Mouse (Mus musculus): ENCODE measurements around the gene Atp13a2. TPM values are rescaled to one million over a fixed set of nuclear protein-coding genes. Genes with fewer than 3 reads are reported as not detected.

Atp13a2 gene
- polyA plus RNA-seq, 1 experiment from 2014 or later, result 41.8 TPM

DNA sequence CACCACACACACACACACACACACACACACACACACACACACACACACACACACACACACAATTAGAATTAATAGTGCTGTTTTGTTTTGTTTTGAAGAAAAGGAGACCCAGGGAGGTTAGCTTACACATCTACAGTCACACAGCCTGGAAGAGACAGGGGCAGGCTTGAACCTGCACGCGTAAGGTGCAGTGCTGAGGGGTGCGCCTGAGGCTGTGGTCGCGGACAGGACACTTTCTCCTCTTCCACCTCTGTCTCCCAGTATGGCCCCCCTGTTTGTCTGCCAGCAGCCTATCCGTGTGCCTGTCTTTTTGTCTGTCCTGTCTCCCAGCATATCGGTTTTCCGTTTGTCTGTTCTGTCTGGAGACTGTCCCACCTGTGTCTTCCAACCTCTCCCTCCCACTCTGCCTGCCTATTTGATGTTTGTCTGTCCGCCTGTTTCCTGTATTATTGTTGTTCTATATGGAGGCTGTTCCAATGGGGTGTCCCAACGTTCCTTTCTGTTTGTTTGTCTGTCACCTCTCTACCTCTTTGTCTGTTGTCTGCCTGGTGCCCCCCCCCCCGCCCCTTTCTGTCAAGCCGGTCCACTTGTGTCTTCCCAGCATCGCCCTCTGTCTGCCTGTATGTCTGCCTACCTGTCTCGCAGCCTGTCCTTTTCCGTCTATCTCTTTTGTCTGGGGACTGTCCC is 506 bp upstream of the Atp13a2 start:
- peak overlapping the region; percentile 89 for H3K4me2 ChIP-seq (replicated peaks)
- peaks cover 36% of the 10 kb centered on the region for H3K4me1 ChIP-seq
- no peaks in the 10 kb centered on the region for H3K27me3 ChIP-seq
- H3K9me3 ChIP-seq, result peaks cover 6% of the 10 kb centered on the region
- peak overlapping the region; percentile 89 for H3K4me3 ChIP-seq
- 26% methylated on average over 15 of the region's 15 CpGs for WGBS
- ATAC-seq (ENCODE audit: low FRiP score, low read depth), result no peak; the same call in 1 of the 2 replicates
- H3K9ac ChIP-seq, result peak overlapping the region; percentile 90
- peaks cover 6% of the 10 kb centered on the region; the same call in 1 of the 2 replicates for H3K36me3 ChIP-seq
- H3K27ac ChIP-seq, result no peak overlapping the region

DNA sequence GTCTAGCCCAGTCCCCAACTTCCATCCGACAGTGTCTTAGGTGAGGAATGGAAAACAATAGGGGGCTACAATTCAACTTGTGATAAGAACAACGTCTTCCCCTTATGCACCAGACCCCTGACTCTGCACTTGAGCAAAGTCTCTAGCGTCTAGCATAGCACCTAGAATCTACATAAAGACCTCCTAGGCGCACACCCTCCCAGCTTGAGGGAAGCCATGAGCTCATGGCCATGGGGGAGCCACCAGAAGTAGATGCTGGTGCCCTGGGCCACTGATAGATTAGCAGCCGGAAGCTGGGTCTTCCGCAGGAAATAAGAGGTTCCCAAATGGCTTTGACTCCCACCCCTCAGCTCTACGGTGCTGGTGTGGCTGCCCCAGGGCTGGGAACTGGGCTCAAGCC is 803 bp downstream of the Atp13a2 start:
- Histone ChIP-seq H3K9me3 (no peaks in the 10 kb centered on the region), H3K27ac (no peak overlapping the region), H3K4me2 (replicated peaks) (peak overlapping the region; percentile 89), H3K4me3 (peak overlapping the region; percentile 89), H3K4me1 (peaks cover 36% of the 10 kb centered on the region), H3K36me3 (peaks cover 14% of the 10 kb centered on the region), H3K27me3 (no peaks in the 10 kb centered on the region), H3K9ac (peak overlapping the region; percentile 90)
- no peak for ATAC-seq (ENCODE audit: low FRiP score, low read depth)
- WGBS, result 30% methylated on average over 7 of the region's 7 CpGs

DNA sequence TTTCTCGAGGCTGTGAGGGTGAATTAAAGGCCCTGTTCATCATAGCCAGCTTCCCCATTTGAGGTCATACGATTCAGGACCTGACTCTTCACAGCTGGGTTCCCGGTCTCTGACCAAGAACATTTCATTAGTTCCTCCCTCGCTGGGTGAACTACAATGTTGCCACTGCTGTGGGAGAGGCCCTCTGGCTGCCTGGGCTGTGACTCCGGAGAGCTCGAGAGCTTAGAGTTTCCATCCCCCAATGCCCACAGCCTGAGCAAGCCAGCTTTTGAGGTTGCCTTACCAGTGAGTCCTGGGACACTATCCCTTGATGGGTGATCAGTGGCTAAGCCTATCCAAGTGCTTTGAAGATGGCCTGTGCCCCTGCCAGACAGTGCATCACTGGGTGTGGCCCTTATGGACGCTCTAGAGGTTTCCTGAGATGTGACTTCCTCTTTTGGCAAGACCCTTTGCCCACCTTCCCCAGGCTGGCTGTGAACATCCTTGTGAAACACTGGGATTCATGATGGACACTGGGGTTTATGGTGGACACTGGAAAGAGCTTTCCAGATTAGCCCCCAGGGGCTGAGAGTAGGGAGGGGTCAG is 2.1 kb downstream of the Atp13a2 start:
- H3K9me3 ChIP-seq, result no peaks in the 10 kb centered on the region
- H3K4me3 ChIP-seq, result no peak overlapping the region
- H3K9ac ChIP-seq, result 0 out of 2 replicates have a peak overlapping the region, but pooled peaks have one; percentile 39
- no peak overlapping the region for H3K27ac ChIP-seq
- 60% methylated on average over 7 of the region's 7 CpGs for WGBS
- H3K36me3 ChIP-seq, result peaks cover 27% of the 10 kb centered on the region
- 0 out of 2 replicates have a peak overlapping the region, but pooled peaks have one; percentile 89 for H3K4me2 ChIP-seq (replicated peaks)
- H3K4me1 ChIP-seq, result peaks cover 25% of the 10 kb centered on the region
- no peak for ATAC-seq (ENCODE audit: low FRiP score, low read depth)
- no peaks in the 10 kb centered on the region for H3K27me3 ChIP-seq

DNA sequence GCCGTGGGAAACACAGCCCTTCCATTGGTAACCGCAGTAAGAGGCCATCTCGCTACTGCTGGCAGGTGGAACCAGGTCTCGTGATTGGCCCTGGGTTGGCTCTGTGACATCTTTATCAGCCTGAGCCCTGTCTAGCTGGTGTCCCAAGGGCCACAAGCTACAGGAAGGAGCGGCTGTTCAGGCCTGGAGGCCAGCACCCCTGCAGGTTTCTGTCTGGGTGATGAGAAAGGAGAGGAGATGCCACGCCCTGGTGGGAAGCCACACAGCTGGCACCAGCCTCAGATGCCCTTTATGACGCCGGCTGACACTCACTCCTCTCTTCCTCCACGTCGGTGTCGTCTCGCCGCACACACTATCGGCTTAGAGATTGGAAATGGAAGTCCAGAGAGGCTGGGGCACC is 2.8 kb downstream of the Atp13a2 start:
- peak overlapping the region; percentile 39; the same call in 1 of the 2 replicates for H3K9ac ChIP-seq
- 90% methylated on average over 14 of the region's 14 CpGs for WGBS
- H3K4me1 ChIP-seq, result peaks cover 25% of the 10 kb centered on the region
- no peak for ATAC-seq (ENCODE audit: low FRiP score, low read depth)
- H3K27ac ChIP-seq, result no peak overlapping the region
- peaks cover 33% of the 10 kb centered on the region for H3K36me3 ChIP-seq
- H3K9me3 ChIP-seq, result no peaks in the 10 kb centered on the region
- H3K27me3 ChIP-seq, result no peaks in the 10 kb centered on the region
- H3K4me2 ChIP-seq (replicated peaks), result no peak overlapping the region
- H3K4me3 ChIP-seq, result no peak overlapping the region

DNA sequence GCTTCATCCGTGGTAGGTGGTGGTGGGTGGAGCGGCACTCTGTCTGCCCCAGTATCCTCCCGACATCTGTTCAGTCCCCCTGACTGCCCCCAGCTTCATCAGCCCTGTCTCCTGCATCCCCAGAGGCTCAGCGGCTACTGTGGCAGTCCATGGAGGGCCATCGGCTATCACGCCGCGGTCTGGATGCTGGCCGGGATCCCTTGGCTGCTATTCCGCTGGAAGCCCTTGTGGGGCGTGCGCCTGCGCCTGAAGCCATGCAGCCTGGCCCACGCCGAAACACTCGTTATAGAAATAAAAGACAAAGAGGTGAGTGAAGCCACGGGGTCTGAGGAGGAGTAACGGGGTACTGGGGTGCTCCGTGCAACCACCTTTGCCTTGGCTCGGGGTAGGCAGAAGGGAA is 5.5 kb downstream of the Atp13a2 start:
- Histone ChIP-seq H3K4me2 (replicated peaks) (no peak overlapping the region), H3K4me3 (no peak overlapping the region), H3K9me3 (no peaks in the 10 kb centered on the region), H3K27ac (no peak overlapping the region), H3K27me3 (no peaks in the 10 kb centered on the region), H3K9ac (no peak overlapping the region), H3K4me1 (peaks cover 19% of the 10 kb centered on the region), H3K36me3 (peaks cover 61% of the 10 kb centered on the region)
- no peak for ATAC-seq (ENCODE audit: low FRiP score, low read depth)
- 86% methylated on average over 20 of the region's 20 CpGs for WGBS

DNA sequence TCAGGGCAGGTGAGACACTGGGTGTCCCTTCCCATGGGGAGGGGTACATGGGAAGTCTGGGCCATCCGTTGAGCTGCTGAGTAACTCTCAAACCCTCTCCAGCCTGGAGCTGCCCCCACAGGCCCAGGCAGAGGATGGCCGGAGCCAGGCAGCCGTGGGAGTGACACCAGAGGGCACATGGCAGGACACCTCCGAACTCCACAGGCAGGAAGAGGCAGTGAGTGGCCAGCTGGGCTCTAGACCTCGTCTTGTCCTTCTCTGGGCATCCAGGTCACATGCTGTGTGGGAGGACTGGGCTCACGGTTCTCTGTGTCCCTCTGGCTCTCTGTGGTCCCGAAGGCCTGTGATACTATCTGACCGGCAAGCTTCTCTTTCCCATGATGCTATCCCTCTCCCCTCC is 7.2 kb downstream of the Atp13a2 start:
- Histone ChIP-seq H3K9ac (no peak overlapping the region), H3K4me3 (no peak overlapping the region), H3K9me3 (no peaks in the 10 kb centered on the region), H3K36me3 (peaks cover 76% of the 10 kb centered on the region), H3K27ac (no peak overlapping the region), H3K4me1 (peaks cover 2% of the 10 kb centered on the region), H3K27me3 (no peaks in the 10 kb centered on the region), H3K4me2 (replicated peaks) (no peak overlapping the region)
- ATAC-seq (ENCODE audit: low FRiP score, low read depth), result no peak
- 90% methylated on average over 8 of the region's 8 CpGs for WGBS

DNA sequence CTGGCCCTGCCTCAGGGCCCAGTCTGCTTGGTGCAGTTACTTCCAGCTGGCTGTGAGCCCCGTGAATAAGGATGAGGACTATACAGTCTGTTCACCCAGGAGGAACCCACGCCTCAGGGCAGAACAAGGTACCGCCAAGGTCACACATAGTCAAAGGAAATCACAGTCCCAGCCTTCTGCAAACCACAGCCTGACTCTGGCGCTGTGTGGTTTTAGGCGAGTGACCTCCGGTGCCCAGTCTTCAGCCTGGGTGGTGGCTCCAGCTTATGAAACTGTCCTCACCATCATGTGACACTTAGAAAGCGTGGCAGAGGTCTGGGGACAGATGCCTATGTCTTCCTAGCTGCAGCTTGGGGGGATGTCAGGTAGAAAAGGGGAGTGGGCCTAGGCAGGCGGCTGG is 9.1 kb downstream of the Atp13a2 start:
- Histone ChIP-seq H3K4me2 (replicated peaks) (no peak overlapping the region), H3K4me3 (no peak overlapping the region), H3K9ac (no peak overlapping the region), H3K27ac (no peak overlapping the region), H3K9me3 (no peaks in the 10 kb centered on the region), H3K4me1 (no peaks in the 10 kb centered on the region), H3K27me3 (no peaks in the 10 kb centered on the region), H3K36me3 (peaks cover 91% of the 10 kb centered on the region)
- 85% methylated on average over 8 of the region's 8 CpGs for WGBS
- no peak for ATAC-seq (ENCODE audit: low FRiP score, low read depth)

DNA sequence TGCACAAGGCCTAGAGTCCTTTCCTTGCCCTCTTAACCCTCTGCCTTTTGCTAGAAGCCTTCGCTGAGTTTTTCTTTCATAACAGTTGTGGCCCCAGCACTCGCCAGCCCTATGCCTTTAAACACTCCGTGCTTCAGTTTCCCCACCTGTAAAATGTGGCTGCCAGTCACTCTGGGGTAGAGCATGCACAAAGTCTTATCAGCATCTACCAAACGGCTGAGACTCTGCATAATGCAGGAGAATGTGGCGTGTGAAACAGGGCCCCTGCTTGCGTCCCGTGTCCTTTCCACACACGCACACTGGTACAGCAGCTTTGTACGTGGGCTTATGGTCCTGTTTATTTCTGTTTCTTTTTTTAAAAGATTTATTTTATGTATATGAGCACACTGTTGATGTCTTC is 10.1 kb downstream of the Atp13a2 start:
- 95% methylated on average over 9 of the region's 9 CpGs for WGBS
- H3K36me3 ChIP-seq, result peaks cover 98% of the 10 kb centered on the region
- H3K4me1 ChIP-seq, result no peaks in the 10 kb centered on the region
- no peak overlapping the region for H3K4me2 ChIP-seq (replicated peaks)
- H3K9me3 ChIP-seq, result no peaks in the 10 kb centered on the region
- H3K27ac ChIP-seq, result no peak overlapping the region
- no peak overlapping the region for H3K4me3 ChIP-seq
- no peak overlapping the region for H3K9ac ChIP-seq
- no peaks in the 10 kb centered on the region for H3K27me3 ChIP-seq
- no peak for ATAC-seq (ENCODE audit: low FRiP score, low read depth)

DNA sequence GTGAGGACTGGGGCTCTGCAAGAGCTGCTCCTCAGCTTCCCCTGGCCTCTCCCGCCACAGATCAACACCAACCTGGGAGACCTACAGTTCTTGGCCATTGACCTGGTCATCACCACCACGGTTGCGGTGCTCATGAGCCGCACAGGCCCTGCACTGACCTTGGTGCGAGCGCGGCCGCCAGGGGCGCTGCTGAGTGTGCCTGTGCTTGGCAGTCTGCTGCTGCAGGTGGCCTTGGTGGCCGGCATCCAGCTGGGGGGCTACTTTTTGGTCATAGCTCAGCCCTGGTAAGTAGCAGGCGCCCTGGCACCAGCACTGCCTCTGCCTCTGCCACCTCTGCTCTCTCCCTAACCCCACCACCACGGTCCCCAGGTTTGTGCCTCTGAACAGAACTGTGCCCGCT is 19.3 kb downstream of the Atp13a2 start:
- Histone ChIP-seq H3K36me3 (peaks cover 73% of the 10 kb centered on the region), H3K4me3 (no peak overlapping the region)

DNA sequence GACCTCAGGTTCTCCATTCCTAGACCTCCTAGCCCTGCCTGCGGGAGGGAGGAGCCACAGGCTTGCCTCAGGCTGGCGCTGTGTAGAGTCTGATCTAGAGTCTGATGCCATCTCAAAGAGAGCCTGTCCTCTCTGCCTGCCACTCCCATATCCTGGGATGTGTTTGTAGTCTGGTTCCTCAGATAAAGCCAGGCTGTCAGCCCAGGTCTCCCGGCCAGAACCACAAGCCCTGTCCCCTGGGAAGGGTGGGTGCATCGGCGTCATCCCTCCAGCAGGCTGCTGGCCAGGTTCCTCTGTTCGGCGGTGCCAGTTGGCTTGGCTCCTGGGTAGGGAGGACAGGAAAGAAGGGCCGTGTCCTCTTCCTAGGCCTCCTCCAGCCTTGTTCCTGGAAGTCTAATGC is 21.4 kb downstream of the Atp13a2 start:
- 88% methylated on average over 8 of the region's 8 CpGs for WGBS

More for the DNA sequence above, 19.3 kb downstream of the Atp13a2 start:
- ATAC-seq (ENCODE audit: low FRiP score, low read depth), result no peak
- H3K9me3 ChIP-seq, result no peaks in the 10 kb centered on the region
- WGBS, result 89% methylated on average over 13 of the region's 13 CpGs
- no peak overlapping the region for H3K4me2 ChIP-seq (replicated peaks)
- H3K9ac ChIP-seq, result no peak overlapping the region
- no peak overlapping the region for H3K27ac ChIP-seq
- no peaks in the 10 kb centered on the region for H3K27me3 ChIP-seq
- H3K4me1 ChIP-seq, result peaks cover 8% of the 10 kb centered on the region; the same call in 1 of the 2 replicates

DNA sequence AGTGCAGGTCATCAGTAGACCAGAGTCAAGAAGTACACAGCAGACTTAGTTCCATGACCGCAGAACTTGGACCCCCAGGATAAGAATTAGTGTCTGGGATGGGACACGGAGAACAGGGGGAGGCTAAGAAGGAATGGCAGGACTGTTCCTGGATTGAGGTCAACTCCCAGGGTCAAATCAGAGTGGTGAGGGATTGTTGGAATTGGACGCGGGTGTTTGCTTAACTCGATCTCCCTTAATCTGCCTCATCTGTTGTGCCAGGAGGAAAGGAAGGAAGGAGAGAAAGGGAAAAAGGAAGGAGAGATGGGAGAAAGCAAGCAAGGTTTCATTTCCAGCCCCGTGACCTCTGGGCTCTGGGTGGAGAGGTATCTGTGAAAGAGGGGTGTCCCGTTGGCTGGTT is 23.4 kb downstream of the Atp13a2 start, which contains the start of gene Mfap2:
TSS of gene Mfap2 (plus strand) at position 301 of the 400 bp plus-strand sequence.
- Histone ChIP-seq H3K9ac (peak within 1 kb of the TSS; percentile 88), H3K27ac (peak within 1 kb of the TSS; percentile 93), H3K9me3 (no peaks in the 10 kb centered on the region), H3K4me1 (peaks cover 44% of the 10 kb centered on the region), H3K4me2 (replicated peaks) (peak within 1 kb of the TSS; percentile 92), H3K36me3 (peaks cover 59% of the 10 kb centered on the region), H3K27me3 (no peaks in the 10 kb centered on the region), H3K4me3 (peak within 1 kb of the TSS; percentile 82)
- no peak for ATAC-seq (ENCODE audit: low FRiP score, low read depth)
- 12% methylated on average over 7 of the region's 7 CpGs for WGBS

More for the DNA sequence above, 21.4 kb downstream of the Atp13a2 start:
- H3K27me3 ChIP-seq, result no peaks in the 10 kb centered on the region
- no peak overlapping the region for H3K4me3 ChIP-seq
- no peak overlapping the region for H3K4me2 ChIP-seq (replicated peaks)
- H3K9ac ChIP-seq, result no peak overlapping the region
- no peak for ATAC-seq (ENCODE audit: low FRiP score, low read depth)
- H3K9me3 ChIP-seq, result no peaks in the 10 kb centered on the region
- H3K36me3 ChIP-seq, result peaks cover 59% of the 10 kb centered on the region
- H3K4me1 ChIP-seq, result peaks cover 26% of the 10 kb centered on the region
- H3K27ac ChIP-seq, result no peak overlapping the region

DNA sequence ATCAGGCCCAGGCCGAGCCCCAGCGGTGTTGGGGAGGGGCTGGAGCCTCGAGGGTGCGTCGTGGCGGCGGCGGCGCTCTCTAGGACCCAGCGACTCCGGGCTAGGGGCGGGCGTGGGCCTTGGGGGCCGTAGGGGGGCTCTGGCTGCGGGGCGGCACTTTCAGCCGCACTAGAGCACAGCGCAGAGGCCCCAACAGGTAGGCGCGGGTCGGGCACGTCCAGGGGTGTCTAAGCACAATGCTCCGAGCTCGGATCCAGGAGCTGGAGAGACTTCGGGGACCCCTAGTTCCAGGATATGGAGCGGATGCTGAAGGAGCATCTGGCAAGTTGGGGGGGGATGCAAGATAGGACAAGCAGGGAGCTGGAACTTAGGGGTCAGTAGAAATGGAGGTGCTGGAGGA is 23.9 kb downstream of the Atp13a2 start:
- peak overlapping the region; percentile 82 for H3K4me3 ChIP-seq
- peaks cover 46% of the 10 kb centered on the region for H3K4me1 ChIP-seq
- peak overlapping the region; percentile 88 for H3K9ac ChIP-seq
- peak overlapping the region; percentile 92 for H3K4me2 ChIP-seq (replicated peaks)
- H3K27ac ChIP-seq, result peak overlapping the region; percentile 93
- H3K27me3 ChIP-seq, result no peaks in the 10 kb centered on the region
- peak; percentile 87 for ATAC-seq (ENCODE audit: low FRiP score, low read depth)
- WGBS, result under 1% methylated on average over 26 of the region's 26 CpGs
- H3K9me3 ChIP-seq, result no peaks in the 10 kb centered on the region
- H3K36me3 ChIP-seq, result peaks cover 59% of the 10 kb centered on the region
